Mouse (Mus musculus) adrenal gland, adult (tissue): Measurements from ENCODE around the gene Bdnf.

Source experiments
- DNase-seq, 2 experiments: peaks; one replicate each; pipeline ENCODE4 v3.0.0; 2022 to 2023; ENCODE audit warnings: low spot score in 1 of 2; ENCODE audit not compliant: inconsistent age in 2 of 2

Bdnf gene

GRCm38 (mm10) chr2:109704053-109704452 is 29.6 kb downstream of the Bdnf start:
- no peak for DNase-seq

- no peak for DNase-seq
Observed at GRCm38 (mm10) chr2:109706524-109706923, 32.0 kb downstream of the Bdnf start.

- no peak for DNase-seq
Observed at GRCm38 (mm10) chr2:109709346-109709745, 34.8 kb downstream of the Bdnf start.

- DNase-seq: no peak
Observed at GRCm38 (mm10) chr2:109711049-109711448, 36.5 kb downstream of the Bdnf start.

GRCm38 (mm10) chr2:109725261-109725660 is 50.8 kb downstream of the Bdnf start:
- DNase-seq: no peak

- DNase-seq: no peak
Observed at GRCm38 (mm10) chr2:109725831-109726230, 51.3 kb downstream of the Bdnf start.

- no peak for DNase-seq
Observed at GRCm38 (mm10) chr2:109729221-109729620, 54.7 kb downstream of the Bdnf start.

- DNase-seq: no peak
Observed at GRCm38 (mm10) chr2:109733201-109734039, 58.9 kb downstream of the Bdnf start.

- no peak for DNase-seq
Observed at GRCm38 (mm10) chr2:109734228-109734627, 59.7 kb downstream of the Bdnf start.

- no peak for DNase-seq
Observed at GRCm38 (mm10) chr2:109734666-109735065, 60.2 kb downstream of the Bdnf start.

- DNase-seq: no peak
Observed at GRCm38 (mm10) chr2:109735347-109735746, 60.8 kb downstream of the Bdnf start.

GRCm38 (mm10) chr2:109736306-109736705 is 61.8 kb downstream of the Bdnf start:
- no peak for DNase-seq

- no peak for DNase-seq
Observed at GRCm38 (mm10) chr2:109738331-109738730, 63.8 kb downstream of the Bdnf start.

GRCm38 (mm10) chr2:109743208-109743960 is 68.9 kb downstream of the Bdnf start:
- no peak for DNase-seq

GRCm38 (mm10) chr2:109746223-109746622 is 71.7 kb downstream of the Bdnf start:
- no peak for DNase-seq

- no peak for DNase-seq
Observed at GRCm38 (mm10) chr2:109748412-109748811, 73.9 kb downstream of the Bdnf start.

GRCm38 (mm10) chr2:109748815-109749214 is 74.3 kb downstream of the Bdnf start:
- no peak for DNase-seq

GRCm38 (mm10) chr2:109749964-109750363 is 75.5 kb downstream of the Bdnf start:
- DNase-seq: no peak

- DNase-seq: no peak
Observed at GRCm38 (mm10) chr2:109750484-109750883, 76.0 kb downstream of the Bdnf start.

- DNase-seq: no peak
Observed at GRCm38 (mm10) chr2:109756305-109756704, 81.8 kb downstream of the Bdnf start.

- no peak for DNase-seq
Observed at GRCm38 (mm10) chr2:109766772-109767171, 92.3 kb downstream of the Bdnf start.

- DNase-seq: no peak
Observed at GRCm38 (mm10) chr2:109768814-109769213, 94.3 kb downstream of the Bdnf start.
